Mouse (Mus musculus): Measurements from ENCODE around the gene Higd2a.
"Not testable (repeated sequence)": the region's sequence is repeated elsewhere in the genome, so short reads cannot be mapped to it uniquely, and the experiment has no call there.

Gene Higd2a

GRCm38 (mm10) chr13:54582126-54582525, 7.9 kb upstream of the Higd2a start:
- in situ Hi-C loops (cut with MboI, MseI), result no loop called here

- in situ Hi-C loops (cut with MboI, MseI), result no loop called here
These were observed 7.1 kb upstream of the Higd2a start for GRCm38 (mm10) chr13:54582860-54583259.

GRCm38 (mm10) chr13:54585831-54586230, 4.2 kb upstream of the Higd2a start:
- in situ Hi-C loops (cut with MboI, MseI), result no loop called here

- in situ Hi-C loops (cut with MboI, MseI), result no loop called here
These were observed 502 bp upstream of the Higd2a start for GRCm38 (mm10) chr13:54589414-54589995.

- in situ Hi-C loops (cut with MboI, MseI), result no loop called here
These were observed 1.9 kb downstream of the Higd2a start for GRCm38 (mm10) chr13:54591776-54592356.

GRCm38 (mm10) chr13:54593617-54594016, 3.6 kb downstream of the Higd2a start:
- in situ Hi-C loops (cut with MboI, MseI), result no loop called here

- in situ Hi-C loops (cut with MboI, MseI), result no loop called here
These were observed 6.2 kb downstream of the Higd2a start for GRCm38 (mm10) chr13:54596107-54596690.

- in situ Hi-C loops (cut with MboI, MseI), result no loop called here
These were observed 6.9 kb downstream of the Higd2a start for GRCm38 (mm10) chr13:54596870-54597269.

- in situ Hi-C loops (cut with MboI, MseI), result no loop called here
These were observed 8.7 kb downstream of the Higd2a start for GRCm38 (mm10) chr13:54598622-54599143.

GRCm38 (mm10) chr13:54602639-54603111, 12.7 kb downstream of the Higd2a start:
- in situ Hi-C loops (cut with MboI, MseI), result no loop called here

- in situ Hi-C loops (cut with MboI, MseI), result no loop called here
These were observed 13.5 kb downstream of the Higd2a start for GRCm38 (mm10) chr13:54603501-54603900.

- in situ Hi-C loops (cut with MboI, MseI), result no loop called here
These were observed 14.2 kb downstream of the Higd2a start for GRCm38 (mm10) chr13:54604221-54604620.

GRCm38 (mm10) chr13:54605426-54605825, 15.4 kb downstream of the Higd2a start:
- in situ Hi-C loops (cut with MboI, MseI), result no loop called here

- in situ Hi-C loops (cut with MboI, MseI), result no loop called here
These were observed 17.2 kb downstream of the Higd2a start for GRCm38 (mm10) chr13:54607204-54607603.

- in situ Hi-C loops (cut with MboI, MseI), result no loop called here
These were observed 18.0 kb downstream of the Higd2a start for GRCm38 (mm10) chr13:54608002-54608401.

GRCm38 (mm10) chr13:54608666-54609065, 18.7 kb downstream of the Higd2a start:
- in situ Hi-C loops (cut with MboI, MseI), result no loop called here

GRCm38 (mm10) chr13:54609301-54609700, 19.3 kb downstream of the Higd2a start:
- in situ Hi-C loops (cut with MboI, MseI), result no loop called here

- in situ Hi-C loops (cut with MboI, MseI), result no loop called here
These were observed 20.6 kb downstream of the Higd2a start for GRCm38 (mm10) chr13:54610613-54610971.

- in situ Hi-C loops (cut with MboI, MseI), result no loop called here
These were observed 21.2 kb downstream of the Higd2a start, which contains the start of gene Cltb for GRCm38 (mm10) chr13:54610972-54611754. Gene Cltb, minus strand, starts transcription at chr13:54611344.

- in situ Hi-C loops (cut with MboI, MseI), result not testable (repeated sequence)
These were observed 23.1 kb downstream of the Higd2a start for GRCm38 (mm10) chr13:54613141-54613540.

- in situ Hi-C loops (cut with MboI, MseI), result no loop called here
These were observed 26.3 kb downstream of the Higd2a start for GRCm38 (mm10) chr13:54616307-54616706.

- in situ Hi-C loops (cut with MboI, MseI), result no loop called here
These were observed 27.0 kb downstream of the Higd2a start for GRCm38 (mm10) chr13:54616998-54617397.
